Mouse (Mus musculus) olfactory bulb, adult 2 months (tissue): ENCODE data around the gene Apbb2.

Experiments used
- CTCF ChIP-seq: fragments of 200-500 bp; IDR thresholded peaks from 2 replicates; pipeline ENCODE4 v1.5.1; 2012; ENCODE audit warnings: low read depth, mild to moderate bottlenecking, low read length, moderate library complexity; ENCODE audit not compliant: insufficient read depth
- POLR2A ChIP-seq: fragments of 200-500 bp; IDR thresholded peaks from 2 replicates; pipeline ENCODE4 v1.6.1; 2012; ENCODE audit warnings: mild to moderate bottlenecking, low read depth, low read length, moderate library complexity; ENCODE audit not compliant: insufficient read depth

- TF ChIP-seq CTCF (no peak), POLR2A (no peak)
Observed at GRCm38 (mm10) chr5:66498140-66498539, 120.4 kb downstream of the Apbb2 start.
